ENCODE assay signal across 9 mouse cellular contexts in genomic region chr6:5726237-5726670, GRCm38 (mm10). TPM values are rescaled to one million over a fixed set of nuclear protein-coding genes. Genes with fewer than 3 reads are reported as not detected.
DNase-seq lines count a peak whose midpoint lies in the region; ATAC-seq lines count a peak whose summit lies in the region.
"Had no signal": no experiment of that assay in that cellular context is flagged by ENCODE, and none has a peak within 500 bp of the region (broad histone marks: within the 10 kb centered on the region; RNA-seq: fewer than 3 reads in every experiment).

No protein-coding gene starts in this region.

- intact Hi-C loops in heart, postnatal 14 days (cut with DNase I), result no loop called here

- ATAC-seq in heart, embryonic 15.5 days (replicated peaks; ENCODE audit: insufficient number of reproducible peaks, insufficient read depth, low FRiP score, low read depth), result no peak
- ATAC-seq in liver, embryonic 12.5 days, result no peak
- ATAC-seq in stomach, embryonic 15.5 days (ENCODE audit: insufficient read depth, low FRiP score, low read depth), result peak; percentile 27; the same call in 1 of the 2 replicates

- WGBS in heart, embryonic 15.5 days, result 4% methylated on average over 10 of the region's 10 CpGs
- 6% methylated on average over 10 of the region's 10 CpGs for WGBS in liver, embryonic 12.5 days (ENCODE audit: insufficient replicate concordance)
- 7% methylated on average over 10 of the region's 10 CpGs for WGBS in stomach, embryonic 15.5 days

- no peaks in the 10 kb centered on the region for H3K36me3 ChIP-seq in heart, embryonic 15.5 days
- no peaks in the 10 kb centered on the region for H3K36me3 ChIP-seq in liver, embryonic 12.5 days
- no peaks in the 10 kb centered on the region for H3K36me3 ChIP-seq in stomach, embryonic 15.5 days

- peaks cover 7% of the 10 kb centered on the region for H3K4me1 ChIP-seq in heart, embryonic 15.5 days (replicated peaks)
- peaks cover 4% of the 10 kb centered on the region; the same call in 1 of the 2 replicates for H3K4me1 ChIP-seq in liver, embryonic 12.5 days
- peaks cover 11% of the 10 kb centered on the region; the same call in 1 of the 2 replicates for H3K4me1 ChIP-seq in stomach, embryonic 15.5 days

- H3K4me3 ChIP-seq in heart, embryonic 15.5 days, result peak overlapping the region; percentile 57
- H3K4me3 ChIP-seq in liver, embryonic 12.5 days, result peak overlapping the region; percentile 38
- peak overlapping the region; percentile 44 for H3K4me3 ChIP-seq in stomach, embryonic 15.5 days (replicated peaks)

- H3K27ac ChIP-seq in heart, embryonic 15.5 days, result no peak overlapping the region
- no peak overlapping the region for H3K27ac ChIP-seq in liver, embryonic 12.5 days
- no peak overlapping the region for H3K27ac ChIP-seq in stomach, embryonic 15.5 days

- H3K9me3 ChIP-seq in heart, embryonic 15.5 days (replicated peaks), result no peaks in the 10 kb centered on the region
- no peaks in the 10 kb centered on the region for H3K9me3 ChIP-seq in liver, embryonic 12.5 days (replicated peaks)
- H3K9me3 ChIP-seq in stomach, embryonic 15.5 days, result no peaks in the 10 kb centered on the region

- peak overlapping the region; percentile 93 for H3K4me2 ChIP-seq in heart, embryonic 15.5 days
- H3K4me2 ChIP-seq in liver, embryonic 12.5 days, result peak overlapping the region; percentile 62
- H3K4me2 ChIP-seq in stomach, embryonic 15.5 days, result peak overlapping the region; percentile 79

- no peak for DNase-seq in heart, postnatal 14 days
- DNase-seq in brain, adult 2 months (ENCODE audit: low read depth, low spot score), result peak; percentile 85
- peak; percentile 5 for DNase-seq in forelimb bud, embryonic 11.5 days (ENCODE audit: low read depth, low spot score)
- DNase-seq in thymus, adult 18-20 months, result no peak
- DNase-seq in spleen, postnatal 36 days (ENCODE audit: low spot score in 2 of 2), result no peak

- peak overlapping the region; percentile 55 for H3K9ac ChIP-seq in heart, embryonic 15.5 days
- no peak overlapping the region for H3K9ac ChIP-seq in liver, embryonic 12.5 days
- H3K9ac ChIP-seq in stomach, embryonic 15.5 days, result no peak overlapping the region

- no peaks in the 10 kb centered on the region for H3K27me3 ChIP-seq in heart, embryonic 15.5 days
- H3K27me3 ChIP-seq in liver, embryonic 12.5 days (replicated peaks), result peaks cover 25% of the 10 kb centered on the region
- H3K27me3 ChIP-seq in stomach, embryonic 15.5 days (replicated peaks), result peaks cover 10% of the 10 kb centered on the region; the same call in 1 of the 2 replicates

RNA-seq across cellular contexts. Expression of gene Dync1i1, which starts 0.8 kb away (rescaled TPM):
- 1.6 and 1.8 TPM in 2 replicates for polyA plus RNA-seq in heart, embryonic 15.5 days (2015; fragmentation: Nextera tagmentation; extraction: Ambion mirVana)
- total RNA-seq in heart, postnatal 14 days (2021), result under 1 TPM; 0.56 to 0.62 TPM
- 0.15 and 0.31 TPM in 2 replicates for polyA plus RNA-seq in liver, embryonic 12.5 days (2016; fragmentation: Nextera tagmentation; extraction: Ambion mirVana)
- polyA plus RNA-seq in stomach, embryonic 15.5 days (2015; fragmentation: Nextera tagmentation; extraction: Ambion mirVana), result 0.66 and 1.2 TPM in 2 replicates
- total RNA-seq: MEL had no signal

Comparison
In these comparisons a context has a peak if more than half of its experiments do, and no peak if none do; other contexts are left out.
1. DNase-seq: peak in brain, adult 2 months (single experiment) and forelimb bud, embryonic 11.5 days (single experiment); none in heart, postnatal 14 days (0 of 2), thymus, adult 18-20 months (0 of 2) and spleen, postnatal 36 days (0 of 2).
2. Peak in every context shown above with its lines, with median percentiles within 50 percentile points of each other: H3K4me2 ChIP-seq and H3K4me3 ChIP-seq.